25 mouse cellular contexts compared by ENCODE assay signal in genomic region chr1:105246651-105247050, GRCm38 (mm10).
DNase-seq lines count a peak whose midpoint lies in the region; ATAC-seq and TF ChIP-seq lines count a peak whose summit lies in the region.
"Had no signal": no experiment of that assay in that cellular context is flagged by ENCODE, and none has a peak within 500 bp of the region (broad histone marks: within the 10 kb centered on the region; RNA-seq: fewer than 3 reads in every experiment).

No protein-coding gene starts in this region.

- no peak for TF ChIP-seq CTCF in forebrain, postnatal 0 days (IDR thresholded peaks at IDR 0.05; ENCODE audit: low read depth)

- no peaks in the 10 kb centered on the region for H3K36me3 ChIP-seq in forebrain, embryonic 10.5 days (replicated peaks)
- no peaks in the 10 kb centered on the region for H3K36me3 ChIP-seq in forebrain, postnatal 0 days (ENCODE audit: insufficient read depth)
- H3K36me3 ChIP-seq in midbrain, embryonic 16.5 days (ENCODE audit: control insufficient read depth, insufficient read depth, low read length), result no peaks in the 10 kb centered on the region
- H3K36me3 ChIP-seq: embryonic facial prominence, embryonic 12.5 days; heart, embryonic 10.5 days; hindbrain, embryonic 12.5 days; kidney, embryonic 15.5 days; limb, embryonic 12.5 days; liver, embryonic 13.5 days had no signal

- no peaks in the 10 kb centered on the region for H3K9me3 ChIP-seq in forebrain, embryonic 10.5 days
- H3K9me3 ChIP-seq in forebrain, postnatal 0 days (ENCODE audit: low read length), result no peaks in the 10 kb centered on the region
- H3K9me3 ChIP-seq in midbrain, embryonic 16.5 days (replicated peaks; ENCODE audit: control insufficient read depth, low read length, poor library complexity, severe bottlenecking), result peaks cover 3% of the 10 kb centered on the region; the same call in 1 of the 2 replicates
- H3K9me3 ChIP-seq: embryonic facial prominence, embryonic 12.5 days; heart, embryonic 10.5 days; hindbrain, embryonic 12.5 days; kidney, embryonic 15.5 days; limb, embryonic 12.5 days; liver, embryonic 13.5 days had no signal

- H3K4me2 ChIP-seq in forebrain, postnatal 0 days (ENCODE audit: low read depth), result no peak overlapping the region; the same call in 1 of the 2 replicates
- no peak overlapping the region; the same call in 1 of the 2 replicates for H3K4me2 ChIP-seq in midbrain, embryonic 16.5 days (ENCODE audit: low read length)
- H3K4me2 ChIP-seq: embryonic facial prominence, embryonic 12.5 days; hindbrain, embryonic 12.5 days; kidney, embryonic 15.5 days; limb, embryonic 12.5 days; liver, embryonic 13.5 days; lung, embryonic 14.5 days had no signal

- H3K4me1 ChIP-seq in forebrain, embryonic 10.5 days, result peaks cover 35% of the 10 kb centered on the region
- no peaks in the 10 kb centered on the region for H3K4me1 ChIP-seq in forebrain, postnatal 0 days (ENCODE audit: insufficient read depth)
- H3K4me1 ChIP-seq in midbrain, embryonic 16.5 days (ENCODE audit: control insufficient read depth, insufficient read depth, low read length), result peaks cover 16% of the 10 kb centered on the region
- H3K4me1 ChIP-seq: embryonic facial prominence, embryonic 12.5 days; heart, embryonic 10.5 days; hindbrain, embryonic 12.5 days; kidney, embryonic 15.5 days; limb, embryonic 12.5 days; liver, embryonic 13.5 days had no signal

- H3K4me3 ChIP-seq in forebrain, embryonic 10.5 days, result no peak overlapping the region
- no peak overlapping the region for H3K4me3 ChIP-seq in forebrain, postnatal 0 days (ENCODE audit: low read depth, low read length)
- H3K4me3 ChIP-seq in midbrain, embryonic 16.5 days (ENCODE audit: low read depth, low read length), result no peak overlapping the region
- H3K4me3 ChIP-seq: embryonic facial prominence, embryonic 12.5 days; erythroblast, embryonic 14.5 days; heart, embryonic 10.5 days; hindbrain, embryonic 12.5 days; kidney, embryonic 15.5 days; limb, embryonic 12.5 days; liver, embryonic 13.5 days had no signal

- 18% methylated on average over 2 of the region's 2 CpGs for WGBS in forebrain, embryonic 10.5 days
- WGBS in forebrain, postnatal 0 days, result 3% methylated on average over 2 of the region's 2 CpGs
- WGBS in midbrain, embryonic 16.5 days, result 2% methylated on average over 2 of the region's 2 CpGs

- no peak overlapping the region for H3K9ac ChIP-seq in forebrain, postnatal 0 days
- H3K9ac ChIP-seq in midbrain, embryonic 16.5 days (ENCODE audit: low read depth, low read length), result no peak overlapping the region
- H3K9ac ChIP-seq: embryonic facial prominence, embryonic 12.5 days; hindbrain, embryonic 12.5 days; kidney, embryonic 15.5 days; limb, embryonic 12.5 days; liver, embryonic 13.5 days; lung, embryonic 14.5 days had no signal

- H3K27me3 ChIP-seq in forebrain, embryonic 10.5 days (ENCODE audit: poor library complexity, severe bottlenecking), result no peaks in the 10 kb centered on the region
- H3K27me3 ChIP-seq in forebrain, postnatal 0 days (ENCODE audit: insufficient read depth, low read length), result no peaks in the 10 kb centered on the region
- H3K27me3 ChIP-seq in midbrain, embryonic 16.5 days (ENCODE audit: control insufficient read depth, insufficient read depth, low read depth, low read length), result no peaks in the 10 kb centered on the region
- H3K27me3 ChIP-seq: embryonic facial prominence, embryonic 12.5 days; hindbrain, embryonic 12.5 days; kidney, embryonic 15.5 days; limb, embryonic 12.5 days; liver, embryonic 13.5 days; Patski had no signal

- peak; percentile 69 for ATAC-seq in forebrain, postnatal 0 days
- ATAC-seq in midbrain, embryonic 16.5 days, result 0 out of 2 replicates have a peak, but pooled peaks have one; percentile 55
- no peak for ATAC-seq in erythroid progenitor cell, adult 5-6 weeks (replicated peaks; ENCODE audit: low FRiP score, poor library complexity, severe bottlenecking)
- ATAC-seq: CD4-positive, CD25-positive, alpha-beta regulatory T cell, adult 4 months; intestine, postnatal 0 days; Patski had no signal

- peak; percentile 11 for DNase-seq in embryo, embryonic 9.5 days (ENCODE audit: extremely low spot score)
- DNase-seq in embryo, embryonic 11 days, result no peak
- peak; percentile 19 for DNase-seq in forebrain, embryonic 10.5 days (ENCODE audit: extremely low spot score, low spot score)
- DNase-seq in forebrain, postnatal 0 days, result no peak
- DNase-seq in cerebellum, postnatal 4 days (ENCODE audit: low spot score in 2 of 2), result no peak
- DNase-seq in adrenal gland, adult 2 months, result no peak
- DNase-seq: adrenal gland, postnatal 36 days; cerebellum, adult 18-20 months; cerebellum, postnatal 25 days; gastrocnemius, postnatal 36 days; kidney, postnatal 4 days; liver, embryonic 13.5 days; lung, embryonic 14.5 days; lung, postnatal 36 days had no signal

- peak overlapping the region; percentile 59; the same call in 1 of the 2 replicates for H3K27ac ChIP-seq in forebrain, embryonic 10.5 days
- H3K27ac ChIP-seq in forebrain, postnatal 0 days (ENCODE audit: low read depth, low read length), result no peak overlapping the region
- H3K27ac ChIP-seq in midbrain, embryonic 16.5 days (ENCODE audit: low read length), result peak overlapping the region; percentile 60
- H3K27ac ChIP-seq: embryonic facial prominence, embryonic 12.5 days; heart, embryonic 10.5 days; hindbrain, embryonic 12.5 days; kidney, embryonic 15.5 days; limb, embryonic 12.5 days; liver, embryonic 13.5 days had no signal

Comparison
In these comparisons a context has a peak if more than half of its experiments do, and no peak if none do; other contexts are left out.
1. DNase-seq: peak in embryo, embryonic 9.5 days (single experiment) and forebrain, embryonic 10.5 days (single experiment); none in embryo, embryonic 11 days (single experiment), forebrain, postnatal 0 days (single experiment), cerebellum, postnatal 4 days (0 of 2) and adrenal gland, adult 2 months (single experiment).